Mouse (Mus musculus) splenic B cell, adult 2 months (primary cell): ENCODE measurements around the gene Glyctk.

Source experiments
- DNase-seq: peaks from one replicate; pipeline ENCODE4 v3.0.0-alpha.2; 2011; ENCODE audit warnings: low read depth, low spot score
- H3K27me3 ChIP-seq: 2 replicates; pipeline ENCODE4 v1.6.1; 2012; ENCODE audit warnings: mild to moderate bottlenecking, low read length, moderate library complexity, mixed read lengths; ENCODE audit not compliant: control insufficient read depth, poor library complexity, insufficient read depth, severe bottlenecking
- H3K36me3 ChIP-seq: 2 replicates; pipeline ENCODE4 v1.6.1; 2012; ENCODE audit warnings: mild to moderate bottlenecking, low read length, moderate library complexity, mixed read lengths; ENCODE audit not compliant: control insufficient read depth, poor library complexity, insufficient read depth, severe bottlenecking

Gene Glyctk

GRCm38 (mm10) chr9:106144176-106144575 lies 13.8 kb downstream of the Glyctk start:
- Histone ChIP-seq H3K27me3 (no peaks in the 10 kb centered on the region), H3K36me3 (no peaks in the 10 kb centered on the region)
- no peak for DNase-seq

- Histone ChIP-seq H3K27me3 (no peaks in the 10 kb centered on the region), H3K36me3 (no peaks in the 10 kb centered on the region)
- DNase-seq: no peak
These were observed 16.0 kb downstream of the Glyctk start for GRCm38 (mm10) chr9:106141955-106142354.

GRCm38 (mm10) chr9:106139763-106140162 lies 18.2 kb downstream of the Glyctk start:
- DNase-seq: no peak
- Histone ChIP-seq H3K36me3 (no peaks in the 10 kb centered on the region), H3K27me3 (no peaks in the 10 kb centered on the region)

- no peak for DNase-seq
- no peaks in the 10 kb centered on the region for H3K36me3 ChIP-seq
- H3K27me3 ChIP-seq: no peaks in the 10 kb centered on the region
These were observed 20.2 kb downstream of the Glyctk start for GRCm38 (mm10) chr9:106137671-106138216.

GRCm38 (mm10) chr9:106130250-106130649 lies 27.7 kb downstream of the Glyctk start:
- Histone ChIP-seq H3K36me3 (no peaks in the 10 kb centered on the region), H3K27me3 (no peaks in the 10 kb centered on the region)
- DNase-seq: no peak

GRCm38 (mm10) chr9:106129072-106129471 lies 28.9 kb downstream of the Glyctk start:
- Histone ChIP-seq H3K36me3 (no peaks in the 10 kb centered on the region), H3K27me3 (no peaks in the 10 kb centered on the region)
- DNase-seq: no peak

GRCm38 (mm10) chr9:106126786-106127251 lies 31.1 kb downstream of the Glyctk start:
- DNase-seq: no peak
- H3K27me3 ChIP-seq: no peaks in the 10 kb centered on the region
- no peaks in the 10 kb centered on the region for H3K36me3 ChIP-seq

- Histone ChIP-seq H3K36me3 (no peaks in the 10 kb centered on the region), H3K27me3 (no peaks in the 10 kb centered on the region)
- DNase-seq: peak; percentile 67
These were observed 34.3 kb downstream of the Glyctk start for GRCm38 (mm10) chr9:106123599-106123998.

- DNase-seq: no peak
- H3K36me3 ChIP-seq: no peaks in the 10 kb centered on the region
- no peaks in the 10 kb centered on the region for H3K27me3 ChIP-seq
These were observed 38.9 kb downstream of the Glyctk start for GRCm38 (mm10) chr9:106119075-106119474.

- Histone ChIP-seq H3K27me3 (no peaks in the 10 kb centered on the region), H3K36me3 (no peaks in the 10 kb centered on the region)
- no peak for DNase-seq
These were observed 42.0 kb downstream of the Glyctk start for GRCm38 (mm10) chr9:106115801-106116424.

- Histone ChIP-seq H3K27me3 (no peaks in the 10 kb centered on the region), H3K36me3 (no peaks in the 10 kb centered on the region)
- DNase-seq: peak; percentile 39
These were observed 45.0 kb downstream of the Glyctk start for GRCm38 (mm10) chr9:106112770-106113423.

- Histone ChIP-seq H3K36me3 (no peaks in the 10 kb centered on the region), H3K27me3 (no peaks in the 10 kb centered on the region)
- DNase-seq: no peak
These were observed 51.7 kb downstream of the Glyctk start for GRCm38 (mm10) chr9:106106241-106106640.

GRCm38 (mm10) chr9:106104401-106104800 lies 53.5 kb downstream of the Glyctk start:
- no peak for DNase-seq
- no peaks in the 10 kb centered on the region for H3K27me3 ChIP-seq
- no peaks in the 10 kb centered on the region for H3K36me3 ChIP-seq
